Mouse (Mus musculus) kidney, postnatal 4 days (tissue): ENCODE data around the gene H2al2c.
"Not testable (repeated sequence)": the region's sequence is repeated elsewhere in the genome, so short reads cannot be mapped to it uniquely, and the experiment has no call there.

Experiments used
- DNase-seq, 2 experiments: peaks; one replicate each; pipeline ENCODE4 v3.0.0; 2021; ENCODE audit warnings: mixed read lengths in 2 of 2

The H2al2c gene

GRCm38 (mm10) chrY:2598799-2599198 lies at the start of gene H2al2c:
H2al2c (plus strand) TSS chrY:2599099.
- not testable (repeated sequence) for DNase-seq
